Mouse (Mus musculus) kidney, adult 2 months (tissue): ENCODE results near the gene Rap1gds1. TPM values are rescaled to one million over a fixed set of nuclear protein-coding genes. Genes with fewer than 3 reads are reported as not detected.

Experiments used
- DNase-seq: peaks from one replicate; pipeline ENCODE4 v3.0.0; 2021
- H3K27ac ChIP-seq: fragments of 200-500 bp; 2 replicates; pipeline ENCODE4 v1.5.1; 2012; ENCODE audit warnings: low read depth, low read length, control low read depth, inconsistent platforms; ENCODE audit not compliant: insufficient read depth
- H3K27me3 ChIP-seq: fragments of 200-500 bp; replicated peaks from 2 replicates; pipeline ENCODE4 v1.6.1; 2012; ENCODE audit warnings: mild to moderate bottlenecking, moderate library complexity, low read length, inconsistent platforms; ENCODE audit not compliant: control insufficient read depth, insufficient read depth
- H3K36me3 ChIP-seq: fragments of 200-500 bp; 2 replicates; pipeline ENCODE4 v1.6.1; 2012; ENCODE audit warnings: mild to moderate bottlenecking, moderate library complexity, low read length, inconsistent platforms; ENCODE audit not compliant: control insufficient read depth, insufficient read depth
- H3K4me1 ChIP-seq: fragments of 200-500 bp; 2 replicates; pipeline ENCODE4 v1.6.1; 2011; ENCODE audit warnings: low read length; ENCODE audit not compliant: control insufficient read depth, insufficient read depth
- H3K4me3 ChIP-seq: fragments of 200-500 bp; 2 replicates; pipeline ENCODE4 v1.5.1; 2011; ENCODE audit warnings: mild to moderate bottlenecking, low read depth, low read length, control low read depth; ENCODE audit not compliant: insufficient read depth
- CTCF ChIP-seq: fragments of 200-500 bp; conservative IDR thresholded peaks from 2 replicates; pipeline ENCODE4 v1.5.1; 2011; ENCODE audit warnings: low read depth, mild to moderate bottlenecking, control low read depth, low read length, moderate library complexity, mixed read lengths; ENCODE audit not compliant: insufficient read depth, insufficient read length
- POLR2A ChIP-seq: fragments of 200-500 bp; IDR thresholded peaks from one replicate; pipeline ENCODE4 v1.6.1; 2011; ENCODE audit warnings: low read depth, low read length, control low read depth
- WGBS: fragments of 180-500 bp; shearing (Covaris S2); methylation state at CpG from one replicate; pipeline ENCODE4 v1.1.7; 2018; 5-methylcytosine and 5-hydroxymethylcytosine counted together
- polyA plus RNA-seq: library from polyadenylated mRNA; depleted of rRNA; stranded (reverse); fragments of >200 nt; gene quantifications from 2 replicates; pipeline ENCODE4 v1.2.3, GENCODE M21; 2012

Rap1gds1 gene
- polyA plus RNA-seq, 1 experiment, result 26.2 TPM

- Histone ChIP-seq H3K4me3 (peak overlapping the region; percentile 67), H3K36me3 (no peaks in the 10 kb centered on the region), H3K4me1 (peaks cover 2% of the 10 kb centered on the region; the same call in 1 of the 2 replicates), H3K27me3 (no peaks in the 10 kb centered on the region), H3K27ac (no peak overlapping the region)
- DNase-seq, result peak; percentile 19
- TF ChIP-seq POLR2A, result no peak
- no peak for TF ChIP-seq CTCF
- 12% methylated on average over 7 of the region's 7 CpGs for WGBS
These were observed 1.1 kb upstream of the Rap1gds1 start for GRCm38 (mm10) chr3:139076059-139076455.

- WGBS, result under 1% methylated on average over 63 of the region's 72 CpGs
- peak; percentile 93 for DNase-seq
These were observed 495 bp upstream of the Rap1gds1 start for GRCm38 (mm10) chr3:139075333-139076058.

GRCm38 (mm10) chr3:139073801-139074483 is 1.1 kb downstream of the Rap1gds1 start:
- 3% methylated on average over 12 of the region's 12 CpGs for WGBS

More at GRCm38 (mm10) chr3:139075333-139076058, 495 bp upstream of the Rap1gds1 start:
- H3K4me1 ChIP-seq, result peaks cover 2% of the 10 kb centered on the region; the same call in 1 of the 2 replicates
- peak overlapping the region; percentile 76 for H3K27ac ChIP-seq
- H3K36me3 ChIP-seq, result no peaks in the 10 kb centered on the region
- no peaks in the 10 kb centered on the region for H3K27me3 ChIP-seq
- TF ChIP-seq CTCF (no peak), POLR2A (peak; percentile 73)
- H3K4me3 ChIP-seq, result peak overlapping the region; percentile 67

GRCm38 (mm10) chr3:139069539-139069938 is 5.5 kb downstream of the Rap1gds1 start:
- WGBS, result 24% methylated on average over 4 of the region's 4 CpGs
- no peak for TF ChIP-seq CTCF
- no peak for TF ChIP-seq POLR2A
- no peak overlapping the region for H3K4me3 ChIP-seq
- DNase-seq, result no peak
- H3K27ac ChIP-seq, result no peak overlapping the region
- H3K4me1 ChIP-seq, result peaks cover 10% of the 10 kb centered on the region; the same call in 1 of the 2 replicates
- no peaks in the 10 kb centered on the region for H3K36me3 ChIP-seq
- no peaks in the 10 kb centered on the region for H3K27me3 ChIP-seq

More at GRCm38 (mm10) chr3:139073801-139074483, 1.1 kb downstream of the Rap1gds1 start:
- no peaks in the 10 kb centered on the region for H3K27me3 ChIP-seq
- peak overlapping the region; percentile 80 for H3K27ac ChIP-seq
- peak overlapping the region; percentile 86 for H3K4me3 ChIP-seq
- TF ChIP-seq POLR2A, result no peak
- TF ChIP-seq CTCF, result no peak
- no peaks in the 10 kb centered on the region for H3K36me3 ChIP-seq
- peak; percentile 27 for DNase-seq
- peaks cover 7% of the 10 kb centered on the region; the same call in 1 of the 2 replicates for H3K4me1 ChIP-seq

GRCm38 (mm10) chr3:139064076-139064475 is 10.9 kb downstream of the Rap1gds1 start:
- no peak for DNase-seq
- Histone ChIP-seq H3K4me1 (peaks cover 3% of the 10 kb centered on the region; the same call in 1 of the 2 replicates), H3K27me3 (no peaks in the 10 kb centered on the region), H3K4me3 (no peak overlapping the region), H3K36me3 (no peaks in the 10 kb centered on the region), H3K27ac (no peak overlapping the region)
- 94% methylated on average over 9 of the region's 9 CpGs for WGBS
- no peak for TF ChIP-seq CTCF

GRCm38 (mm10) chr3:139062088-139062487 is 12.9 kb downstream of the Rap1gds1 start:
- Histone ChIP-seq H3K27me3 (no peaks in the 10 kb centered on the region), H3K4me3 (no peak overlapping the region), H3K4me1 (no peaks in the 10 kb centered on the region), H3K27ac (no peak overlapping the region), H3K36me3 (no peaks in the 10 kb centered on the region)
- TF ChIP-seq CTCF (no peak), POLR2A (no peak)
- DNase-seq, result no peak
- WGBS, result 86% methylated on average over 3 of the region's 3 CpGs
